ENCODE assay signal across 10 mouse cellular contexts in the genomic region with DNA sequence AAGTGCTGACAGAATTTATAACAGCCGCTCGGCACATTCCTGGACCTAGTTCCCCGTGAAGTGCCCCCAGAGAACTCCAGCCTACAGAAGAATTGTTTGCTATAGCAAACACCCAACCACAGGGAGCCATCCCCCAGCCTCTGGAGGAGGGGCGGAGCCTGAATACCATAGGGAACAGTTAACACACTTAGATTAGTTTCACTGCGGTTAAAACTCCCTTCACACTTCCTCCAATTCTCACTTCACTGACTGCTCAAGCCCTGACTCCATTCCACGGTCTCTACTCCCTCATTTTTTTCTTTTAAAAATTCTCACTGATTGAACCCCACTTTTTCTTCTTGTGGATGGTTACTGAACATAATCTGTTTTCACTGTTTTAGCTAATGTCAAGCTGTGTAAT. TPM values are rescaled to one million over a fixed set of nuclear protein-coding genes. Genes with fewer than 3 reads are reported as not detected.
DNase-seq lines count a peak whose midpoint lies in the region; ATAC-seq and TF ChIP-seq lines count a peak whose summit lies in the region.
"Had no signal": no experiment of that assay in that cellular context is flagged by ENCODE, and none has a peak within 500 bp of the region (broad histone marks: within the 10 kb centered on the region; RNA-seq: fewer than 3 reads in every experiment).

No protein-coding gene starts in this region.

- ATAC-seq in embryonic facial prominence, embryonic 15.5 days (ENCODE audit: insufficient number of reproducible peaks, low FRiP score, low TSS enrichment, low read depth), result no peak
- no peak for ATAC-seq in liver, embryonic 13.5 days (ENCODE audit: low read depth)
- ATAC-seq in stomach, embryonic 14.5 days (ENCODE audit: insufficient number of reproducible peaks, insufficient read depth, low FRiP score, low read depth), result no peak

- H3K4me1 ChIP-seq in embryonic facial prominence, embryonic 15.5 days, result peaks cover 32% of the 10 kb centered on the region
- H3K4me1 ChIP-seq in liver, embryonic 13.5 days (replicated peaks), result peaks cover 31% of the 10 kb centered on the region
- peaks cover 29% of the 10 kb centered on the region for H3K4me1 ChIP-seq in stomach, embryonic 14.5 days (ENCODE audit: control insufficient read depth, insufficient read depth, low read length)

- no peak for DNase-seq in gastrocnemius, adult 2 months
- no peak for DNase-seq in gastrocnemius, postnatal 4 days (ENCODE audit: low spot score in 2 of 2)
- DNase-seq in liver, embryonic 13.5 days, result peak; percentile 27
- no peak for DNase-seq in layer of hippocampus, adult 18-20 months (ENCODE audit: low spot score in 2 of 2)
- DNase-seq in layer of hippocampus, adult 2 months (ENCODE audit: low spot score in 2 of 2), result no peak
- DNase-seq in ovary, postnatal 36 days (ENCODE audit: low spot score), result no peak

- H3K4me3 ChIP-seq in gastrocnemius, adult 2 months, result no peak overlapping the region
- no peak overlapping the region for H3K4me3 ChIP-seq in embryonic facial prominence, embryonic 15.5 days (replicated peaks)
- H3K4me3 ChIP-seq in liver, embryonic 13.5 days (replicated peaks), result no peak overlapping the region
- H3K4me3 ChIP-seq in stomach, embryonic 14.5 days (ENCODE audit: low read depth, low read length), result no peak overlapping the region
- no peak overlapping the region for H3K4me3 ChIP-seq in layer of hippocampus, adult 2 months
- H3K4me3 ChIP-seq: erythroblast, embryonic 14.5 days; neural tube, embryonic 13.5 days had no signal

- H3K27ac ChIP-seq in gastrocnemius, adult 2 months, result 0 out of 2 replicates have a peak overlapping the region, but pooled peaks have one; percentile 24
- H3K27ac ChIP-seq in embryonic facial prominence, embryonic 15.5 days (replicated peaks), result peak overlapping the region; percentile 89; the same call in 1 of the 2 replicates
- no peak overlapping the region; the same call in 1 of the 2 replicates for H3K27ac ChIP-seq in liver, embryonic 13.5 days
- H3K27ac ChIP-seq in stomach, embryonic 14.5 days (ENCODE audit: low read length), result peak overlapping the region; percentile 91; the same call in 1 of the 2 replicates
- no peak overlapping the region for H3K27ac ChIP-seq in layer of hippocampus, adult 2 months
- H3K27ac ChIP-seq: neural tube, embryonic 13.5 days had no signal

- no peaks in the 10 kb centered on the region for H3K36me3 ChIP-seq in embryonic facial prominence, embryonic 15.5 days
- H3K36me3 ChIP-seq in liver, embryonic 13.5 days, result no peaks in the 10 kb centered on the region
- H3K36me3 ChIP-seq in stomach, embryonic 14.5 days (ENCODE audit: control insufficient read depth, insufficient read depth, low read length), result no peaks in the 10 kb centered on the region

- H3K4me2 ChIP-seq in embryonic facial prominence, embryonic 15.5 days (replicated peaks), result no peak overlapping the region
- H3K4me2 ChIP-seq in liver, embryonic 13.5 days, result peak overlapping the region; percentile 87
- H3K4me2 ChIP-seq in stomach, embryonic 14.5 days (replicated peaks; ENCODE audit: low read depth, low read length), result no peak overlapping the region
- H3K4me2 ChIP-seq: neural tube, embryonic 13.5 days had no signal

- no peak for TF ChIP-seq CTCF in gastrocnemius, adult 2 months (IDR thresholded peaks at IDR 0.05)
- no peak for TF ChIP-seq CTCF in layer of hippocampus, adult 2 months (conservative IDR thresholded peaks at IDR 0.05)

- no peaks in the 10 kb centered on the region for H3K9me3 ChIP-seq in embryonic facial prominence, embryonic 15.5 days (replicated peaks)
- H3K9me3 ChIP-seq in liver, embryonic 13.5 days (replicated peaks), result no peaks in the 10 kb centered on the region
- H3K9me3 ChIP-seq in stomach, embryonic 14.5 days (ENCODE audit: control insufficient read depth, low read depth, low read length), result no peaks in the 10 kb centered on the region
- H3K9me3 ChIP-seq: neural tube, embryonic 13.5 days had no signal

- no peaks in the 10 kb centered on the region for H3K27me3 ChIP-seq in embryonic facial prominence, embryonic 15.5 days
- H3K27me3 ChIP-seq in liver, embryonic 13.5 days, result peaks cover 3% of the 10 kb centered on the region; the same call in 1 of the 2 replicates
- H3K27me3 ChIP-seq in stomach, embryonic 14.5 days (ENCODE audit: control insufficient read depth, insufficient read depth, low read length), result no peaks in the 10 kb centered on the region
- H3K27me3 ChIP-seq: neural tube, embryonic 13.5 days had no signal

- H3K9ac ChIP-seq in embryonic facial prominence, embryonic 15.5 days, result no peak overlapping the region
- H3K9ac ChIP-seq in liver, embryonic 13.5 days, result no peak overlapping the region
- H3K9ac ChIP-seq in stomach, embryonic 14.5 days (replicated peaks; ENCODE audit: low read depth, low read length), result no peak overlapping the region
- H3K9ac ChIP-seq: neural tube, embryonic 13.5 days had no signal

- 13% methylated on average over 6 of the region's 6 CpGs for whole genome bisulfite sequencing in embryonic facial prominence, embryonic 15.5 days
- WGBS in liver, embryonic 13.5 days (ENCODE audit: insufficient replicate concordance), result 2% methylated on average over 6 of the region's 6 CpGs
- WGBS in stomach, embryonic 14.5 days, result 11% methylated on average over 6 of the region's 6 CpGs

- intact Hi-C loops in gastrocnemius, adult 2 months (cut with DNase I), result no loop called here

RNA-seq across cellular contexts. Expression of a gene that starts 1.5 kb away (rescaled TPM):
- 1 to 10 TPM; 3.8 to 5.6 TPM for total RNA-seq in gastrocnemius, adult 2 months (2021)
- 10 to 100 TPM; 19.9 to 23.7 TPM for total RNA-seq in gastrocnemius, postnatal 4 days (2021)
- polyA plus RNA-seq in embryonic facial prominence, embryonic 15.5 days (2015; fragmentation: Nextera tagmentation; extraction: Ambion mirVana), result 51.3 and 53.6 TPM in 2 replicates
- 11.6 and 12.7 TPM in 2 replicates for polyA plus RNA-seq in liver, embryonic 13.5 days (2015; fragmentation: Nextera tagmentation; extraction: Ambion mirVana)
- polyA plus RNA-seq in stomach, embryonic 14.5 days (2014; fragmentation: Nextera tagmentation; extraction: Ambion mirVana), result 58.5 and 68.4 TPM in 2 replicates
- total RNA-seq in layer of hippocampus, adult 18-20 months (2021), result 10 to 100 TPM; 21.0 to 22.8 TPM
- total RNA-seq in layer of hippocampus, adult 2 months (2021), result 10 to 100 TPM; 22.6 to 23.8 TPM

RNA-seq across cellular contexts. Expression of a gene that starts 40.7 kb away (rescaled TPM):
- total RNA-seq in gastrocnemius, adult 2 months (2021), result 10 to 100 TPM; 36.1 to 37.7 TPM
- 10 to 100 TPM; 47.5 to 58.6 TPM for total RNA-seq in gastrocnemius, postnatal 4 days (2021)
- 10.4 and 14.1 TPM in 2 replicates for polyA plus RNA-seq in embryonic facial prominence, embryonic 15.5 days (2015; fragmentation: Nextera tagmentation; extraction: Ambion mirVana)
- polyA plus RNA-seq in liver, embryonic 13.5 days (2015; fragmentation: Nextera tagmentation; extraction: Ambion mirVana), result 5.8 and 6.3 TPM in 2 replicates
- polyA plus RNA-seq in stomach, embryonic 14.5 days (2014; fragmentation: Nextera tagmentation; extraction: Ambion mirVana), result 32.0 and 37.8 TPM in 2 replicates
- 10 to 100 TPM; 64.4 to 64.7 TPM for total RNA-seq in layer of hippocampus, adult 18-20 months (2021)
- 10 to 100 TPM; 63.7 to 69.4 TPM for total RNA-seq in layer of hippocampus, adult 2 months (2021)

Comparison
In these comparisons a context has a peak if more than half of its experiments do, and no peak if none do; other contexts are left out.
1. H3K27ac ChIP-seq: peak in gastrocnemius, adult 2 months (single experiment), embryonic facial prominence, embryonic 15.5 days (single experiment) and stomach, embryonic 14.5 days (single experiment); none in liver, embryonic 13.5 days (single experiment) and layer of hippocampus, adult 2 months (single experiment).